ENCODE assay signal across 19 mouse cellular contexts in genomic region chr4:99289286-99289685, GRCm38 (mm10). TPM values are rescaled to one million over a fixed set of nuclear protein-coding genes. Genes with fewer than 3 reads are reported as not detected.
A peak's percentile ranks its signal among the peaks of the same experiment; 100 is the strongest.
DNase-seq lines count a peak whose midpoint lies in the region; ATAC-seq lines count a peak whose summit lies in the region.
"Had no signal": no experiment of that assay in that cellular context is flagged by ENCODE, and none has a peak within 500 bp of the region (broad histone marks: within the 10 kb centered on the region; RNA-seq: fewer than 3 reads in every experiment).

No protein-coding gene starts in this region.

- H3K27me3 ChIP-seq in midbrain, embryonic 11.5 days (ENCODE audit: control insufficient read depth, insufficient read depth, low read length) = no peaks in the 10 kb centered on the region
- no peaks in the 10 kb centered on the region for H3K27me3 ChIP-seq in midbrain, embryonic 13.5 days
- H3K27me3 ChIP-seq: CH12.LX, Patski had no signal

- 86% methylated on average over 10 of the region's 10 CpGs for whole genome bisulfite sequencing in midbrain, embryonic 11.5 days
- 87% methylated on average over 10 of the region's 10 CpGs for WGBS in midbrain, embryonic 13.5 days

- no peak overlapping the region for H3K4me3 ChIP-seq in midbrain, embryonic 11.5 days (ENCODE audit: low read depth, low read length)
- no peak overlapping the region for H3K4me3 ChIP-seq in midbrain, embryonic 13.5 days (replicated peaks)

- DNase-seq in heart, adult 11 months = peak; percentile 71
- no peak for DNase-seq in heart, adult 9 months (ENCODE audit: low spot score in 2 of 2)
- DNase-seq in midbrain, embryonic 11.5 days (ENCODE audit: low spot score, missing footprints) = peak; percentile 77
- DNase-seq: adrenal gland, adult 2 months; adrenal gland, adult 8-10 months; adrenal gland, postnatal 10 days; adrenal gland, postnatal 14 days; adrenal gland, postnatal 25 days; adrenal gland, postnatal 36 days; B cell, adult 2 months; cerebellum, adult 11 months; cerebellum, adult 11-12 months; cerebellum, adult 18-20 months had no signal

- H3K27ac ChIP-seq in midbrain, embryonic 11.5 days (ENCODE audit: low read depth, low read length) = no peak overlapping the region
- no peak overlapping the region for H3K27ac ChIP-seq in midbrain, embryonic 13.5 days

- H3K9me3 ChIP-seq in midbrain, embryonic 11.5 days (ENCODE audit: control insufficient read depth, low read length) = no peaks in the 10 kb centered on the region
- no peaks in the 10 kb centered on the region for H3K9me3 ChIP-seq in midbrain, embryonic 13.5 days

- no peak overlapping the region for H3K4me2 ChIP-seq in midbrain, embryonic 11.5 days
- H3K4me2 ChIP-seq in midbrain, embryonic 13.5 days (replicated peaks) = no peak overlapping the region

- H3K4me1 ChIP-seq in midbrain, embryonic 11.5 days (ENCODE audit: control insufficient read depth, insufficient read depth, low read length) = no peaks in the 10 kb centered on the region; the same call in 1 of the 2 replicates
- no peaks in the 10 kb centered on the region for H3K4me1 ChIP-seq in midbrain, embryonic 13.5 days (replicated peaks)

- no peak for ATAC-seq in midbrain, embryonic 11.5 days (ENCODE audit: low FRiP score)
- no peak for ATAC-seq in midbrain, embryonic 13.5 days
- ATAC-seq: activated CD4-positive, CD25-positive, alpha-beta regulatory T cell, adult 4 months; CD4-positive, CD25-positive, alpha-beta regulatory T cell, adult 4 months; Patski had no signal

- no peak overlapping the region for H3K9ac ChIP-seq in midbrain, embryonic 11.5 days (ENCODE audit: low read length)
- H3K9ac ChIP-seq in midbrain, embryonic 13.5 days (replicated peaks) = no peak overlapping the region

- H3K36me3 ChIP-seq in midbrain, embryonic 11.5 days (ENCODE audit: control insufficient read depth, insufficient read depth, low read length) = no peaks in the 10 kb centered on the region
- H3K36me3 ChIP-seq in midbrain, embryonic 13.5 days = no peaks in the 10 kb centered on the region
- H3K36me3 ChIP-seq: G1E had no signal

RNA-seq across cellular contexts. Expression of gene Gm12689, which starts 6.4 kb away (rescaled TPM):
- polyA plus RNA-seq in midbrain, embryonic 11.5 days (2014; fragmentation: Nextera tagmentation; extraction: Ambion mirVana) = 0.33 TPM in 1 of 2 replicates, not detected in the other
- polyA plus RNA-seq in midbrain, embryonic 13.5 days (2015; fragmentation: Nextera tagmentation; extraction: Ambion mirVana) = 0.19 and 0.46 TPM in 2 replicates
- polyA plus RNA-seq: activated CD4-positive, CD25-positive, alpha-beta regulatory T cell, adult 4 months; G1E; Patski had no signal

Comparison
In these comparisons a context has a peak if more than half of its experiments do, and no peak if none do; other contexts are left out.
1. DNase-seq: peak in heart, adult 11 months (single experiment) and midbrain, embryonic 11.5 days (single experiment); none in heart, adult 9 months (0 of 2).